Mouse (Mus musculus) spleen, postnatal 4 days (tissue): ENCODE results near the gene H1f0.

Experiments
- DNase-seq, 2 experiments: peaks; one replicate each; pipeline ENCODE4 v3.0.0; 2022; ENCODE audit warnings: low spot score in 2 of 2

H1f0 gene

GRCm38 (mm10) chr15:79038331-79038730, 10.1 kb downstream of the H1f0 start:
- no peak for DNase-seq

DNA sequence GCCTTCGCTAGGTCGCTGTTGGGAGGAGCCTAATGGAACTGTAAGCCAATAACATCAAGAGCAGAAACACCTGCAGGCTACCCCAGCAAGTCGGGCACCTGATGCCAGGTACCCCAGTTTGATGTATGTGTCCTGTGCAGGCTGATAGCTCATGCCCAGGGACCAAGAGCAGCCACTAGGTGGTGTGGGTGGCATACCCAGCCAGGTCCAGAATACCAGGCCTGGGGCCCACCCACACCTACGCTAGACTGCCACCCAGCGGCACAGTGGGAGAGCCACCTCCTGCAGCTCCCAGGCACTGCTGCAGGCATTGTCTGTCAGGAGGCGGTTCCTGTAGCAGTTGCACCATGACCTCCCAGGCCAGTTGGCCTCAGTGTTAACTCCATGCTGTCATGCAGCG, 10.6 kb downstream of the H1f0 start:
- peak; percentile 88 to 93 for DNase-seq

DNA sequence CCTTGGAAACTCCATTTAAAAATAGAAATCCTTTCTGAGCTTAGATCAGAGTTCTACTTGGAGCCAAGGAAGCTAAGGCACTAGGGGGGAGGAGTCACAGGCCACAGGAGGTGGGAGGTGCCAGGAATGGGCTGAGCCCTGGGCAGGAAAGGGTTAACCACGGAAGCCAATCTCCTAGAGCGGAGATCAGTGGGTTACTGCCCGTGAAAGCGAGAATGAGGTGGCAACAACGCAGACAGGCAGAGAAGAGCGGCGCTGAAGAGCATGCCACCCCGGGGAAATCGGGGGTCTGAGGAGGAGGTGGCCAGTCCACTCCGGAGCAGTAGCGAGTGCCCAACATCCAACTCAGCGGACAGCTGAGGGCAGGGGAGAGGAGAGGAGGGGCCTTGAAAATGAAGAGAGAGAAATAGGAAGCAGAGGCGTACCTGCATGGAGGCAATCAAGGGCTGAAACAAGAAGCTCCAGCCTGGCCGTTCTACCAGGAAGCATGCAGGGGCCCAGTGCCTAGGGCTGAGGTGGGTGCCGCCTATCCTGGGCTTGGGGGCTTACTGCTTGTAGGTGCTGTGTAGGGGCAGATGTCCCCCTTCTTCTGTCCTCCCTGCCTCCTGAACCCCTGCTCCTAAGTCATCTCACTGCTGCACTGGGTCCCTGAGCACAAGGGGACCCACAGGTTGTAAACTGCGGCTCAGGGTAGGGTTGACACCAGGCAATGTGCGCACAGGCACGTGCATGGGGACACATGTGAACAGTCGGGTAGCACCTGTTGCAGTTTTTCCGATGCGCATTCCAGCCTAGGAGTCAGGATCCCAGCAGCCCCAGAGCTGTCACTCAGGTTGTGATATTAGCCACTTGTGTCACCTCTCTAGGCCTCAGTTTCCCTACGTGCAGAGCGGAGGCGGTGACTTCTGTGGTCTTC, 12.5 kb downstream of the H1f0 start:
- no peak for DNase-seq

DNA sequence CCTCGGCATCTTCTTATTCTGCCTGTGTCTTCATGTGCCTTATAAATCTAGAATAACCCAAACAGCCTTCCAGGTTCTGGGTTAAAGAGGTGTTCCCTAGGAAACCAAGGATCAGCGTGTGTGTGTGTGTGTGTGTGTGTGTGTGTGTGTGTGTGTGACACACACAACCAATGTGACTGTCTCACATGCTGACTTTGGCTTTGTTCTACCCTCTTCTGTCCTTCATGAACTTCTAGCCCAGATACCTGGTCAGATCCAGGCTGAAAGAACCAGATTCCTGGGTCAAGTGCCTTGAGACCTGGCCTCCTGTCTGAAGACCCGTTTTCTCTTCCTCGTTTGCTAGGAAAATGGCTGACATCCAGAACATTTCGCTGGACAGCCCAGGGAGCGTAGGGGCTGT, 13.3 kb downstream of the H1f0 start, which contains the start of gene Galr3:
Galr3 (plus strand) TSS at position 301 of the 400 bp plus-strand sequence.
- DNase-seq, result no peak

- DNase-seq, result no peak
These were observed 14.7 kb downstream of the H1f0 start for GRCm38 (mm10) chr15:79042721-79043491.

- DNase-seq, result no peak
These were observed 16.6 kb downstream of the H1f0 start for GRCm38 (mm10) chr15:79044837-79045236.

DNA sequence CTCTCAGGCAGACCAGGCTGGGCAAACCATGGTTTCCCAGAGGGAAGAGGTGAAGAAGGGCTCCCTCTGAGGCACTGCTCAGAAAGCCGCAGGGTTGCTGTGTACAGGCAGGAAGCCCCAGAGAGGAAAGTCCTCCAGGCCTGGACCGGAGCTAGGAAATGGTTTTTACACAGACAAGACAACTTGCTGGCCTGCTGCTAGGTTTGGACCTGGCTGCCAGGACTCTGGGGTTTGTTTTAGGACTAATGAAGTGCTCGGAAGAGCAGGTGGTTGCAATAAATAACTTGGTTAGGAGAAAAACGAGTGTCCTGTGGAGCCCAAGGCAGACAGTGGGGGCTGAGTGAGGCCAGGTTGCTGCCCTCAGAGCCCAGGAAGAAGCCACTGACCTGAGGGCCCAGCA, 19.9 kb downstream of the H1f0 start:
- DNase-seq, result no peak

GRCm38 (mm10) chr15:79050160-79050845, 22.1 kb downstream of the H1f0 start:
- DNase-seq, result no peak

- no peak for DNase-seq
These were observed 22.7 kb downstream of the H1f0 start for GRCm38 (mm10) chr15:79050964-79051363.

GRCm38 (mm10) chr15:79051461-79052360, 23.5 kb downstream of the H1f0 start:
- DNase-seq, result no peak

DNA sequence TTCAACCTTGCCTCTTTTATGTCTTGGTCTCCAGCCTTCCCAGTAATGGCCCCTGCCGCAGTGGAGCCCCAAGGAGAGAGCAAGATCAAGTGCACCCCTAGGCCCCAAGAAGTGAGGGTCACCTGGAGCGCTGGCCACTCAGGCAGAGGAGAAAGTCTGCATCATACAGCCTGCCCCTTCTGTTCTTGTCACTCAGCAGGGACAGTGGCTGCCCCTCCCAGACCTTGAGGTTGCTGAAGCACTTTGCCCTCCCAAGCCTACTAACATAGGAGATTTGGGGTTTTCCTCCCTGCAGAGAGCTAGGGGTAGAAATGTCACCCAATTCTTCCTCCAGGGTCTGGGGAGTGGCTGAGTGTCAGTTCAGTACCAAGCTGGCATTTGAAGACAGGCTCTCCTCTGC, 24.1 kb downstream of the H1f0 start:
- DNase-seq, result no peak

GRCm38 (mm10) chr15:79056601-79057000, 28.4 kb downstream of the H1f0 start:
- DNase-seq, result no peak

DNA sequence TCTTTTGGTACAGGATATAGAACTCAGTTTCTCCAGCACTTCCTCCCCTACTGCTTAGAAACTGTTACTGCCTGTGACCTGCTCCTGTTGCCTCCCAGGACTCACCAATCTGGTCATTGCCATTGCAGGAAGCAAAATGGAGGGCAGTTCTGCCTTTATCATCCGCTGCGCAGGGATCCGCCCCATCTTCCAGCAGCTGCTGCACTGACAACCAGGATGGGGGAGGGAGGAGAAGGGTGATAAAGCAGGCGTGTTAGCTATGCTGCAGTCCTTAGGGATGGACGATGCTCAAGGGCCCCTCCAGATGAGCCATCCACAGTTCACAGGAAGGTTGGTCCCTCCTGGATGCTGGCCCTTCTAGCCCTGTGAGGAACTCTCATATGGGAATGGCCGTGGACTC, 29.6 kb downstream of the H1f0 start:
- peak in 1 of 2 experiments; percentile 41 for DNase-seq

- DNase-seq, result no peak
These were observed 32.8 kb downstream of the H1f0 start for GRCm38 (mm10) chr15:79060887-79061565.

GRCm38 (mm10) chr15:79062376-79063159, 34.3 kb downstream of the H1f0 start, which contains the start of gene Ankrd54:
Gene Ankrd54 (minus strand): TSS chr15:79062893.
- peak; percentile 96 to 97 for DNase-seq

- DNase-seq, result no peak
These were observed 35.0 kb downstream of the H1f0 start for GRCm38 (mm10) chr15:79063160-79063740.

- DNase-seq, result no peak
These were observed 37.0 kb downstream of the H1f0 start for GRCm38 (mm10) chr15:79065086-79065770.

- no peak for DNase-seq
These were observed 38.0 kb downstream of the H1f0 start for GRCm38 (mm10) chr15:79066276-79066675.

- DNase-seq, result no peak
These were observed 39.4 kb downstream of the H1f0 start for GRCm38 (mm10) chr15:79067631-79068030.
